Mouse (Mus musculus): Measurements from ENCODE around the gene Spef2.
A peak's percentile ranks its signal among the peaks of the same experiment; 100 is the strongest.

DNA sequence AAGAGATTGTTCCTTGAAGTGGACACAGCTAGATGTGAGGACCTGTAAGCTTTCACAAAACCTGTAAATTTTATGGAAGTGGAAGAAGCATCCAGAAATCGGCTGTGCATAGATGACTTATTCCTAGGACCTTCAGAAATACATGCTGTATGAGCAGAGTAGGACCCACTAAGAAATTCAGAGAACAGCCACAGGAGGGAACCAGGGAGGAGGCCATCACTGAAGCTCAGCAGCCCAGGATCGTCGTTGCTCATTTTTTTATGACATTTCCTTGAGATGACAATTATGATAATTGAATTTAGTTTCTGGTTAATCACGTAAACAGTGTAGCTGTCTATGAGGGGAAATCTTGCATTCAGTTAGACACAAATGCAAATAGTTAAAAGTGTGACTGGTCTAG, 171.4 kb downstream of the Spef2 start:
- TF ChIP-seq CTCF (IDR thresholded peaks at IDR 0.05; ENCODE audit: low read depth) (peak; percentile 39), EP300 (optimal IDR thresholded peaks at IDR 0.05) (no peak)

All from stomach, postnatal 0 days (tissue).